Mouse (Mus musculus): Measurements from ENCODE around the gene B4galt2. TPM values are rescaled to one million over a fixed set of nuclear protein-coding genes. Genes with fewer than 3 reads are reported as not detected.

Gene B4galt2
- polyA plus RNA-seq, 1 experiment = 1.3 TPM

DNA sequence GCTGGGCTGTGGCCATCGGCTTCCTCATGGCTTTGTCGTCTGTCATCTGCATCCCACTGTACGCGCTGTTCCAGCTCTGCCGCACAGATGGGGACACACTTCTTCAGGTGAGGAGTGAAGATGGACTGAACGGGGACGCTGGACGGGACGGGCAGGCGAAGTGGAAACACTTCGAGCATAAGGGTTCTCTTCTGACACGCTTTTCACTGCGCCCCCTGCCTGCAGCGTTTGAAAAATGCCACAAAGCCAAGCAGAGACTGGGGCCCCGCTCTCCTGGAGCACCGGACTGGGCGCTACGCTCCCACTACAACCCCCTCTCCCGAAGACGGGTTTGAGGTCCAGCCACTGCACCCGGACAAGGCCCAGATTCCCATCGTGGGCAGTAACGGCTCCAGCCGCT, 15.5 kb downstream of the B4galt2 start:
- H3K4me1 ChIP-seq (ENCODE audit: control insufficient read depth, insufficient read depth, insufficient read length, low read length) = no peaks in the 10 kb centered on the region
- H3K27ac ChIP-seq (replicated peaks; ENCODE audit: low read depth, low read length) = no peak overlapping the region
- H3K4me3 ChIP-seq (ENCODE audit: insufficient read depth, low read depth, low read length) = no peak overlapping the region

DNA sequence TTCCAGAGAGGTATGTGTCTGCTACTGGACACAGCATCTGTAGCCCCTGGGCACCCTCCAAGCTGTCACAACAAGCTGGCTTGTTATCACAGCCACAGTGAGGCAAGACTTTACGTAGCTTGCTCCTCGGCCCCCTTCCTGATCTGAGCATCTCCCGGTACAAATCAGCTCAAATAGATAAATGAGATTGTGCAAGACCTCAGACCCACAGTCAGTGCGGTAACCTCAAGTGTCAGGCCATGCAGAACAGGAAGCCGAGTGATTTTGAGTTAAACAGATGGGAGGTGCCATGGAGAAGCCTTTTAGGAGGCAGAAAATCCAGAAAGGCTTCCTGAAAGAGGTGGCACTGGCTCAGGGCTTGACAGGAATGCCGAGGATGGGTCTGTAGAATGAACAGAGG, 16.3 kb downstream of the B4galt2 start:
- H3K27ac ChIP-seq (replicated peaks; ENCODE audit: low read depth, low read length) = no peak overlapping the region
- H3K4me3 ChIP-seq (ENCODE audit: insufficient read depth, low read depth, low read length) = no peak overlapping the region
- no peaks in the 10 kb centered on the region for H3K4me1 ChIP-seq (ENCODE audit: control insufficient read depth, insufficient read depth, insufficient read length, low read length)

DNA sequence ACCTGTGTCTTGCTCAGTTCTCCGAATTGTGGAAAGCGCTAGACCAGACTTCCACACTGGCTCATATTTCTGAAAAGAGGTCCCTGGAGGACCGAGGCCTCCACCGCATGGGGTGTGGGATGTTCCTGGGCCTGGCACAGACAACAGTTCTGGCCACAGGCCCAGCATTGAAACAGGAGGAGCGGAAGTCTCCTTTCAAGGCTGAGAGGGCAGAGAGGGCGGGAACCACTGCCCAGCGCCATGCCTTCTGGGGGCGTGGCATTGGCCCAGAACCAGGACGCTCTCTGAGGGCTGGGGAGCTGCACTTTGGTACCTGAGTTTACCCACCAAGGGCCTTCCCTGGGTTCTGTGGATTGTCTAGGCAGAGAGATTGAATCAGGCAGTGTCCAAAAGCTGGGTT, 17.2 kb downstream of the B4galt2 start:
- H3K27ac ChIP-seq (replicated peaks; ENCODE audit: low read depth, low read length) = no peak overlapping the region
- no peaks in the 10 kb centered on the region for H3K4me1 ChIP-seq (ENCODE audit: control insufficient read depth, insufficient read depth, insufficient read length, low read length)
- H3K4me3 ChIP-seq (ENCODE audit: insufficient read depth, low read depth, low read length) = no peak overlapping the region

DNA sequence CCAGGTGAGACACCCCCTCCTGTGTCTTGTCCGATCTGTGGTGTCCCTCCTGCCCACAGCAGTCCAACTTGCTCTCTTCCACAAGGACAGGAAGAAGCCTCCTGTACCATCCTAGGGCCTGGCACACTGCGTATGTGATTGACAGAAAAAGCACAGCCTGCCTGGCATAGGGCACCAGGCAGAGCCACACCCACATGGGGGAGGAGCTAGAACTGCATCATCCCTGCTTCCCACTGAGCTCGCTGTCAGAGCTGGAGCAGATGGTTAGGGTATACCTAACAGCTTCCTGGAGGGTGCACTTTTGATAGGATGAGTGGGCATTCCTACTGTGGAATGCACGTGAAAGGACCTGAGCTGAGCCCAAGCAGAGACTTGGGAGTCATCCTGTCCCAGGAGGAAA, 20.5 kb downstream of the B4galt2 start:
- Histone ChIP-seq H3K27ac (replicated peaks; ENCODE audit: low read depth, low read length) (no peak overlapping the region), H3K4me3 (ENCODE audit: insufficient read depth, low read depth, low read length) (no peak overlapping the region), H3K4me1 (ENCODE audit: control insufficient read depth, insufficient read depth, insufficient read length, low read length) (no peaks in the 10 kb centered on the region)

DNA sequence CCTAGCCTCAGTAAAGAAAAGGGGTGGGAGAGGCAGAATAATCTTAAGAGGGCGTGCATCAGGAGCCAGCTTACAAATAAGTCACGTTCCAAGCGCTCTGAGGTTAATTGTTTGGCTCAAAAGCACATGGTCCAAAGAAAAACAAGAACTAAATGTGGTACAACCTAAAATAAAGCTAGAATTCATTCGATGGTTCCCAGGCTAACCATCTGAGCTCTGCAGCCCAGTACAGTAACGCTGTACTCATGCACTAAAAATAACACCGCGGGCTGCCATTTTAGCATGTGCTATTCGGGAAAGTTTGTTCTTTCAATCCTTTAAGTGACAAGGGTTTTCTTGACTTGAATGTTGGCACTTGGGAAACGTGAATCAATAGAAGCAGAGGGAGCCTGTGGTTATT, 22.7 kb downstream of the B4galt2 start:
- Histone ChIP-seq H3K27ac (replicated peaks; ENCODE audit: low read depth, low read length) (no peak overlapping the region), H3K4me3 (ENCODE audit: insufficient read depth, low read depth, low read length) (no peak overlapping the region), H3K4me1 (ENCODE audit: control insufficient read depth, insufficient read depth, insufficient read length, low read length) (no peaks in the 10 kb centered on the region)

DNA sequence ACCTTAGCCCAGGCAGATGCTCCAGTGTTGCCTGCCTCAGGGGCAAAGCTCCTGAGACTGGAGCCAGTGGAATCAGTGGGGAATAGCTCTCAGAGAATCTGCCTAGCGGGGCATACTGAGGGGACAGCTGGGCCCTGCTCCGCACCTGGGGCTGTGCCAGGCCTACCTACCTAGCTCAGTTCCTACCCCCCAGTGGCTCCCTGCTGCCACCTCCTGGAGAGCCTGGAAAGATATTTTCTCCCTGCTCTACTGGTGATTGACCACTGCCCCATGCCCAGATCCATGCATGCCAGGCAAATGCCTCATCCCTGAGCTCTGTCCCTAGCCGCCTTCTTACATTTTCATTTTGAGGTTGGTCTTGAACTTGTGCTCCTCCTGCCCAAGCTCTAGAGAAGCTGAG, 24.5 kb downstream of the B4galt2 start:
- Histone ChIP-seq H3K27ac (replicated peaks; ENCODE audit: low read depth, low read length) (no peak overlapping the region), H3K4me1 (ENCODE audit: control insufficient read depth, insufficient read depth, insufficient read length, low read length) (no peaks in the 10 kb centered on the region), H3K4me3 (ENCODE audit: insufficient read depth, low read depth, low read length) (no peak overlapping the region)

DNA sequence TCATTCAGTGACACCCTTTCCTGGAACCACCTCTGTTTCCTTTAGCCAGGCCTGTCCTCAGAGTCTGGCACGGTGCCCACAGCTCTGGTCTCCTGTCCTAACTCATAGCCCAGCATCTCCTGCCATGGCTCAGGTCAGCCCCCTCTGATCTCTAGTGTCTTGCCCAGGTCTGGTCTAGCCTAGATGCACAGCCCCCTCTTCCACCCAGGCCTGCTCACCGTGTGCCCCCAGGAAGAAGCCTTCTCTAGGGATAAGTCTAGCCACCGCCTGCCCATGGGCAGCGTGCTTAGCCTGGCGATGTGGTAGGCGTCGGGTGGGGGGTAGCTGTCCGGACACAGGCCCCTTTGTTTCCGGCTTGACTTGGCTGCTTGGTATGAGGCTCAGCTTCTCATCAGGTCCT, 28.1 kb downstream of the B4galt2 start:
- Histone ChIP-seq H3K4me1 (ENCODE audit: control insufficient read depth, insufficient read depth, insufficient read length, low read length) (0 out of 2 replicates have a peak, but pooled peaks cover 2% of the 10 kb centered on the region), H3K27ac (replicated peaks; ENCODE audit: low read depth, low read length) (no peak overlapping the region), H3K4me3 (ENCODE audit: insufficient read depth, low read depth, low read length) (no peak overlapping the region)

DNA sequence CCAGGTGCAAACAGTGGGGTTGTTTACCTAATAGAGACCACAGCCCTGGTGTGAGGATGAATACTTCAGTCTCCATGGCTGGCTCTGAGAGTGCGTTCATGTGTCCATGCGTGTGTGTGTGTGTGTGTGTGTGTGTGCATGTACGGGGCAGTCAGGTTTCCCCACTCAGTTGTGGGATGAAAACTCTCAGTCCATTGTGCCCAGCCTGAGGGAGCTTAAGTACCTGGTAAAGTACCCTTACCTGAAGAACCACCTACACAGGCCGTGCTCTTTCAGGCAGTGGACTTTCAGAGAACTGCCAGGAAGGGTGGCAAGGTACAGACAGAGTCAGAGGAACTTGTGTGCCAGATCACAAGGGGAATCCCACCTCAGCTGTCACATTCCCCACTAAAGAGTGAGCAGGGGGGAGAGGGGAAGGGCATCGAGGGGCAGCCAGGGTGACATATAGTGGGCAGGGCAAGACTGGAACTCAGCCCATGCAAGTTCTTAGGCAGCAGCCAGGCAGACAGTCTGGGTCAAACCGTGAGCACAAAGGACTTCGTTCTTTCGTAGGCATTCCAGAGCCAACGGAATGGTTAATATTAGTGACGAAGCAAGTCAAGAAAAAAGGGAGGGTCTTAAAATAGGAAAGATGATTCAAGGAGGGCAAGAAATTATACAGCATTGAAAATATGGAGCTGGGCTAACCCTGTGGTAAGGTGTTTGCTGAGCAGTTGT, 31.0 kb downstream of the B4galt2 start:
- no peak overlapping the region for H3K27ac ChIP-seq (replicated peaks; ENCODE audit: low read depth, low read length)
- 0 out of 2 replicates have a peak, but pooled peaks cover 2% of the 10 kb centered on the region for H3K4me1 ChIP-seq (ENCODE audit: control insufficient read depth, insufficient read depth, insufficient read length, low read length)
- H3K4me3 ChIP-seq (ENCODE audit: insufficient read depth, low read depth, low read length) = no peak overlapping the region

DNA sequence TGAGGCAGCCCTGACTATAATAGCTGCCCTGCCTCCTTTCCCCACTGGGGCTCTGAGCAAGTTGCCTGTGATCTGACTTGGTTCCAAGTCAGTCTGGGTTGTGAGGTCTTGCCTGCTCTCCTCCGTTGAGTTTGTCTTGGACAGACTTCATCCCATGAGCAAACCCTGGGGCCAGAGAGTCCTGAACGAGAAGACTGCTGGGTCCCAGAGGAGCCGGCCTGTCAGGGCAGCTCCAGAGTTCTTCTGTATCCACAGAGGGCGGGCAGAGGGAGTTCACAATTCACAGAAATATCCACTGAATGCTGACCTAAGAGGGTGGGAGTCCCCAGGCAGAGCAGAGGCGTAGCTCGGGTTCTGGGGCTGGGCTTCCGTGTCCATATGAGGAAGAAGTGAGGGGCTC, 32.4 kb downstream of the B4galt2 start:
- Histone ChIP-seq H3K27ac (replicated peaks; ENCODE audit: low read depth, low read length) (no peak overlapping the region), H3K4me1 (ENCODE audit: control insufficient read depth, insufficient read depth, insufficient read length, low read length) (0 out of 2 replicates have a peak, but pooled peaks cover 2% of the 10 kb centered on the region), H3K4me3 (ENCODE audit: insufficient read depth, low read depth, low read length) (no peak overlapping the region)

DNA sequence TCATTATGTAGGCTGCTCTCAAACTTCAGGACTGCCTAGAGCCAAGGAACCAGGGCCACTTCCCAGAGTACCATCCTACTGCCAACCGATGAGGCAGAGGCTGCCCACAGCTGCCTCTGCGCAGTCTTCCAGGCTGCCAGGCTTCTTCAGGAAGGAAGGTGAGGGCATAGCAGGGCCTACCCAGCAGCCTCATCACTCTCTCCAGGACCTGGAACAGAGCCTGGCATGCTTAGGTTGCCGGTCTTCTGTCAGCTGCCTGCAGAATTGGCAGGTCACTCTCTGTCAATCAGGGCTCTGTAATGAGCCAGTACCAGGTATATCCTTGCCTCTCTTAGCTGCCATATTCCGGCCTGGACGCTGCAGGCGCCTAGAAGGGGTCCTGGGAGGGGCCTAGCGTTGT, 33.1 kb downstream of the B4galt2 start:
- H3K27ac ChIP-seq (replicated peaks; ENCODE audit: low read depth, low read length) = no peak overlapping the region
- no peak overlapping the region for H3K4me3 ChIP-seq (ENCODE audit: insufficient read depth, low read depth, low read length)
- H3K4me1 ChIP-seq (ENCODE audit: control insufficient read depth, insufficient read depth, insufficient read length, low read length) = 0 out of 2 replicates have a peak, but pooled peaks cover 2% of the 10 kb centered on the region

DNA sequence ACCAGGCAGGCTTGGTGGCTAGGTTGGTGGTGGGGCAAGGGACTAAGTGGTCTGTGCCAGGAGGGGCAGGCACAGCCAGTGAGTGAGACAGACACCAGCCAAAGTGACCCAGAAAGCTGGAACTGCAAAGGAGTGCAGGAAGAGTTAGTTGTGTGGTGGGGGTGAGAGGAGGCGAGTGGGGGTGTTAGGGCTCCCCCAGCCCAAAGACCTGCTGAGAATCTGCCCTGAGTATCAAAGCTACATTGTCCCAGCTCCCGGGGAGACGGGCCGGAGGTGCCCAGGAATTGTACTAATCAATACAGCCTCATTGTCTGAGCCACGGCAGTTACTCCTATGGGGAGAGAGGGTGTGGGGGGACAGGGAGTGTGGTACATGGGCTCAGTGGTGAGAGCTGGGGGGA, 33.8 kb downstream of the B4galt2 start:
- Histone ChIP-seq H3K27ac (replicated peaks; ENCODE audit: low read depth, low read length) (no peak overlapping the region), H3K4me1 (ENCODE audit: control insufficient read depth, insufficient read depth, insufficient read length, low read length) (0 out of 2 replicates have a peak, but pooled peaks cover 2% of the 10 kb centered on the region)

DNA sequence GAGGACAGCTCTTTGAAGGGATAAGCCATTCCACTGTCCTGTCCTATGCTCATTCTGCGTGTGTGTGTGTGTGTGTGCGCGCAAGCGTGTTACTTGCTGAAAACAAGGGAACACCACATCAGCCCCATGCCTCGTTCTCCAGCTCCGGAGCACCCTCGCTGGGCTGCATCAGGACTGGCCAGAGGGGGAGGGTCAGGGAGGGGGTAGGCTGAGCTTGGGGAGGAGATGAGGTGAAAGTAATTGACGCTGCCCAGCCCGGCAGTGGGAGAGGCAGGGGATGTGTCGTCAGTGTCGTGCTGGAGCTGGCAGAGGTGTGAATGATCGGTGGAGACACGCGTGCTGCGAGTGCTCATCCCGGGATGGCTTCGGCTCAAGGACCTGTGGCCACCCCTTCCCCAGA, 34.2 kb downstream of the B4galt2 start:
- Histone ChIP-seq H3K27ac (replicated peaks; ENCODE audit: low read depth, low read length) (no peak overlapping the region), H3K4me3 (ENCODE audit: insufficient read depth, low read depth, low read length) (no peak overlapping the region), H3K4me1 (ENCODE audit: control insufficient read depth, insufficient read depth, insufficient read length, low read length) (0 out of 2 replicates have a peak, but pooled peaks cover 2% of the 10 kb centered on the region)

More for the DNA sequence above, 33.8 kb downstream of the B4galt2 start:
- H3K4me3 ChIP-seq (ENCODE audit: insufficient read depth, low read depth, low read length) = no peak overlapping the region

DNA sequence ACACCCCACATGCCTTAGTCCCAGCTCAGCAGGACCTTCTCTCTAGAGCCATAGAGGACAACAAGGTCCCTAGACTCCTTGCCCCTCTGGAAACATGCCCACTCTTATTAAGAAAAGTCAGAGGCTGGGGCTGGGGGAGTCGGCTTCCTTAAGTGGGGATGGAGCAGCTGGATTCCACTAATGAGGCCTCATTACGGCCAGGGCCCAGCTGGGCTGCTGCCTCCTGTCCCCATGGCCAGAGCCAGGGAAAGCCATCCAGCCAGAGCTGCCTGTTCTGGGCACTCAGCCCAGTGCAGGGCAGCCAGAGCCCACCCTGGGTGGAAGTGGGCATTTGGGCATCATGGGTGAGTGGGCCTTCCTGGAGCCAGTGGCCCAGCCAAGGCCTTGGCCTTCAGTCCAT, 36.3 kb downstream of the B4galt2 start:
- H3K27ac ChIP-seq (replicated peaks; ENCODE audit: low read depth, low read length) = no peak overlapping the region
- H3K4me3 ChIP-seq (ENCODE audit: insufficient read depth, low read depth, low read length) = no peak overlapping the region
- H3K4me1 ChIP-seq (ENCODE audit: control insufficient read depth, insufficient read depth, insufficient read length, low read length) = 0 out of 2 replicates have a peak, but pooled peaks cover 2% of the 10 kb centered on the region

DNA sequence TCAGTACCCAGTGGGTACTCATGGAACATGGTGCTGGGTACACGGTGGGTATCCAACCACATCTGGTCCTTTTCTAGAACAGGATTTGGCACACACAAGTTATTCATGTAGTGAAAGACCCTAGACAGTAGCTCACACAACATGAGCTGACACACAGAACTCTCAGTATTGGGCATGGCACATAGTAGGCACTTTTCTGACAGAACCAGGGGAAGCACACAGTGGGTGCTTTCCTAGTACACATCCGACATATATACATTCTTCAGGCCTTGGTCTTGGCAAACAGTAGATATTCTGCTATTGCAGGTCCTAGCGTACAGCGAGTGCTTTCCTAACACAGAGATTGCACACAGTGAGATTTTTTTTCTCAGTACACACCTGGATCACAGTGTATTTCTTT, 37.0 kb downstream of the B4galt2 start:
- Histone ChIP-seq H3K4me1 (ENCODE audit: control insufficient read depth, insufficient read depth, insufficient read length, low read length) (0 out of 2 replicates have a peak, but pooled peaks cover 2% of the 10 kb centered on the region), H3K4me3 (ENCODE audit: insufficient read depth, low read depth, low read length) (no peak overlapping the region), H3K27ac (replicated peaks; ENCODE audit: low read depth, low read length) (no peak overlapping the region)

DNA sequence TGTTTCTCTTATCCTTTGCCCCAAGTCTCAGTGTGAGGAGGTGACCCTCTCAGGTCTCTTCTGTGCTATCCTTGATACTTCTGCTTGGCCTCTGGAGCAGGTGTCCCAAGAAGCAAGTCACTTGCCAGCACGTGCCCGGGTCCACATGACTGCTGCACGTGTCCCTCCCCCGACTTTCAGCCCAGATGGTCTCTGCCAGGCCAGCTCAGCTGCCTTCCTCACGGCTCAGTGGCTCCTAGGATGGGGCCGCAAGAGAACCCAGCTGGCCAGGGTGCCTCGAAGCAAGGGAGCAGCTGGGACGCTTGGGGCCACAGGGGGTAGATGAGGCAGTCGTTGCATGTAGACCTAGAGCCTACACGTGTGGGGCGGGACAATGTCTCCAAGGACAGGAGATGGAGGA, 38.0 kb downstream of the B4galt2 start:
- Histone ChIP-seq H3K27ac (replicated peaks; ENCODE audit: low read depth, low read length) (no peak overlapping the region), H3K4me1 (ENCODE audit: control insufficient read depth, insufficient read depth, insufficient read length, low read length) (no peaks in the 10 kb centered on the region), H3K4me3 (ENCODE audit: insufficient read depth, low read depth, low read length) (no peak overlapping the region)

DNA sequence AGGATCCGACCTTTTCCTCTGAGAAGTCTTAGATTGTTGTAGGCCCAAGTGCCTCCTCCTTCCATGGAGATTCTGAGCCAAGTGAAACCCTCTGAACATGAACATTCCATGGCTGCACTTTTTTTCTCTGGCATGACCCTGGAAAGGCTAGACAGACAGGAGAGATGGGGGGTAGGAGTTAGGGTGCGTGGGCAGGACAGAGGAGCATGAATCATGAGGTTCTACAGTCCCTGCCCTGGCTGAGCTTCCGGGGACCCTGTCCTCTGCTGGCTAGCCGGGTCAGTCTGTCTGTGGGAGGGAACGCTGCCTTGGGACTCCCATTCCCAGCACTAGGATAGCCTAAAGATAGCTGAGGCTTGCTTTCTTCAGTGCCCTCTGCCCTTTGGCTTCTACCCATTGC, 38.8 kb downstream of the B4galt2 start:
- Histone ChIP-seq H3K27ac (replicated peaks; ENCODE audit: low read depth, low read length) (no peak overlapping the region), H3K4me3 (ENCODE audit: insufficient read depth, low read depth, low read length) (no peak overlapping the region), H3K4me1 (ENCODE audit: control insufficient read depth, insufficient read depth, insufficient read length, low read length) (no peaks in the 10 kb centered on the region)

All from brown adipose tissue, adult 24 weeks (tissue).